Mouse (Mus musculus) monocyte, adult 2 months (primary cell): ENCODE measurements around the gene Olfr267.

Experiments used
- DNase-seq, 2 experiments: peaks; one replicate each; pipeline ENCODE4 v3.0.0; 2022; ENCODE audit warnings: low spot score in 2 of 2, low read depth in 1 of 2

Gene Olfr267

GRCm38 (mm10) chr4:58787616-58788015, at the start of gene Olfr267:
Olfr267 (minus strand) TSS chr4:58787716.
- no peak for DNase-seq

- no peak for DNase-seq
Measured at GRCm38 (mm10) chr4:58832908-58833307, 45.4 kb upstream of the Olfr267 start.

GRCm38 (mm10) chr4:58825921-58826320, 38.4 kb upstream of the Olfr267 start:
- DNase-seq: no peak

- DNase-seq: no peak
Measured at GRCm38 (mm10) chr4:58786659-58787058, 857 bp downstream of the Olfr267 start.

GRCm38 (mm10) chr4:58763417-58763816, 24.1 kb downstream of the Olfr267 start:
- no peak for DNase-seq

GRCm38 (mm10) chr4:58749510-58749909, 38.0 kb downstream of the Olfr267 start:
- no peak for DNase-seq

GRCm38 (mm10) chr4:58749101-58749500, 38.4 kb downstream of the Olfr267 start:
- DNase-seq: no peak

- DNase-seq: no peak
Measured at GRCm38 (mm10) chr4:58745583-58746222, 41.8 kb downstream of the Olfr267 start.

GRCm38 (mm10) chr4:58736867-58737633, 50.5 kb downstream of the Olfr267 start:
- DNase-seq: no peak
